Mouse (Mus musculus) left cerebral cortex, adult 18-20 months (tissue): ENCODE results near the gene B3gnt6. TPM values are rescaled to one million over a fixed set of nuclear protein-coding genes. Genes with fewer than 3 reads are reported as not detected.
A peak's percentile ranks its signal among the peaks of the same experiment; 100 is the strongest.

ENCODE experiments used
- DNase-seq, 2 experiments: peaks; one replicate each; pipeline ENCODE4 v3.0.0; 2021 to 2022; ENCODE audit warnings: low spot score in 2 of 2, mixed read lengths in 1 of 2
- total RNA-seq, 2 experiments: library from RNA; stranded (reverse); gene quantifications; 2 replicates each; pipeline ENCODE4 v1.2.3; 2021

Gene B3gnt6
- total RNA-seq, 2 experiments from 2014 or later = 0.21 to 0.42 TPM

GRCm38 (mm10) chr7:98152400-98152799 lies 46.9 kb downstream of the B3gnt6 start:
- DNase-seq = no peak

- DNase-seq = no peak
These were observed 48.8 kb downstream of the B3gnt6 start for GRCm38 (mm10) chr7:98150525-98150924.

GRCm38 (mm10) chr7:98149802-98150201 lies 49.5 kb downstream of the B3gnt6 start:
- no peak for DNase-seq

GRCm38 (mm10) chr7:98148721-98149407 lies 50.4 kb downstream of the B3gnt6 start:
- no peak for DNase-seq

GRCm38 (mm10) chr7:98147766-98148165 lies 51.5 kb downstream of the B3gnt6 start:
- DNase-seq = no peak

GRCm38 (mm10) chr7:98146447-98146845 lies 52.8 kb downstream of the B3gnt6 start:
- DNase-seq = peak in 1 of 2 experiments; percentile 30

- DNase-seq = peak in 1 of 2 experiments; percentile 39
These were observed 53.3 kb downstream of the B3gnt6 start for GRCm38 (mm10) chr7:98145842-98146446.

- no peak for DNase-seq
These were observed 53.9 kb downstream of the B3gnt6 start, which contains the start of gene Omp for GRCm38 (mm10) chr7:98145402-98145801. Gene Omp (minus strand): TSS chr7:98145502.

- DNase-seq = no peak
These were observed 56.6 kb downstream of the B3gnt6 start for GRCm38 (mm10) chr7:98142648-98143047.

Other genes with a start within 250 kb of the B3gnt6 start
- 10 to 100 TPM in 1 of 2 experiments, 1 to 10 TPM in 1; 9.9 to 10.3 TPM for gene Myo7a, start 80.0 kb downstream of the B3gnt6 start, total RNA-seq
- gene Omp, start 54.0 kb downstream of the B3gnt6 start, total RNA-seq = under 1 TPM; 0.60 to 0.66 TPM
- 10 to 100 TPM; 30.4 to 35.0 TPM for gene Capn5, start 21.2 kb downstream of the B3gnt6 start, total RNA-seq
- gene Acer3, start 121.7 kb upstream of the B3gnt6 start, total RNA-seq = 10 to 100 TPM; 20.8 to 25.0 TPM
- 1 to 10 TPM; 2.1 to 3.1 TPM for gene Tsku, start 161.8 kb upstream of the B3gnt6 start, total RNA-seq
- not detected for gene Gucy2d, start 240.9 kb upstream of the B3gnt6 start, total RNA-seq